Mouse (Mus musculus): Measurements from ENCODE around the gene Gtdc1. TPM values are rescaled to one million over a fixed set of nuclear protein-coding genes. Genes with fewer than 3 reads are reported as not detected.

Gtdc1 gene
- total and polyA plus RNA-seq, 3 experiments = 6.2 to 17.7 (median 16.5) TPM

DNA sequence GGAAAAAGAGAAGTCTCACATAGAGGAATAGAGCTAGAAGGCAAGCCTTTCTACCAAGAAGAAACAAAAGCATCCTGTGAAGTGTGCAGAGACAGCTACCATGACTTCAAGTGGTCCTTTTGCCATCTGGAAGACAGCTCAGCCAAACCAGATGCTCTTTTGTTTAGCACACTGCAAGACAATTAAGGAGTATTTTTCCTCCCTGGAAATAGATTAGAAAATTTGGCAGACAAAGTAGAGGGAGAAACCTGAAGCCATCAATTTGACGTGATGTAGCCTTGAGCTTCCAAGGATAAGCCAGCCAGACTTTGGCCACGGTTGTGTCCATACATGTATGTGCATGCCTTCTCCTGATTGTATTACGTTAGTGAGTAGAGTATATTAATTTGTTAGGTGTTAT is 3.5 kb upstream of the Gtdc1 start:
- no peak for DNase-seq
- Histone ChIP-seq H3K36me3 (ENCODE audit: control insufficient read depth, insufficient read depth, low read length) (0 out of 2 replicates have a peak, but pooled peaks cover under 1% of the 10 kb centered on the region), H3K27me3 (ENCODE audit: control insufficient read depth, insufficient read depth, low read length) (no peaks in the 10 kb centered on the region), H3K79me2 (replicated peaks; ENCODE audit: control insufficient read depth, insufficient read depth, low read length) (no peaks in the 10 kb centered on the region), H3K9ac (ENCODE audit: low read depth, low read length) (no peak overlapping the region), H3K4me1 (ENCODE audit: control insufficient read depth, insufficient read depth, low read length) (peaks cover 2% of the 10 kb centered on the region), H3K4me3 (no peak overlapping the region), H3K27ac (no peak overlapping the region)
- WGBS = 43% methylated on average over 3 of the region's 3 CpGs
- intact Hi-C loops (cut with DNase I) = no loop called here
- no peak for TF ChIP-seq EP300 (IDR thresholded peaks at IDR 0.05; ENCODE audit: insufficient read depth, low read depth, low read length)
- TF ChIP-seq POLR2A (IDR thresholded peaks at IDR 0.05; ENCODE audit: insufficient read depth, low read depth, low read length) = no peak
- TF ChIP-seq CTCF (IDR thresholded peaks at IDR 0.05) = no peak

DNA sequence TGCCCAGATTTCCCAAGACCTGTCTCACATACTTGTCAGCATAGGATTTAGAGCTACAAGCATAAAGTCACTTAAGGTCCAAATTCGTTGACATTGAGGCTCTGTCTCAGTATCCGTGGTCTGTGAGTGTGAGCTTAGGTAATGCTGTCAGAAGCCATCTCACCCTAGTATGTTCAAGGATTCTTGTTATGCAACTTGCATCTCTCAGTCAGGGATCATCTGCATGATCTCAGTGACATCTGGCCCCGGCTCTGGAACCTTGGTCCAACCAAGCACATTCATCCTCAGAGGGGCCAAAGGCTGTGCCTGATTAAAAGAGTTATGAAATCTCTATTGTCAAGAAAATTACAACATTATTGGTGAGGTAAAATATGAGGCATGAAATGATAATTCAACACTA is 1.2 kb upstream of the Gtdc1 start:
- intact Hi-C loops (cut with DNase I) = loop anchor here (5.0 kb wide), 1 partner anchor 94 kb away; no protein-coding TSS in a partner anchor
- Histone ChIP-seq H3K9ac (ENCODE audit: low read depth, low read length) (no peak overlapping the region), H3K27me3 (ENCODE audit: control insufficient read depth, insufficient read depth, low read length) (no peaks in the 10 kb centered on the region), H3K36me3 (ENCODE audit: control insufficient read depth, insufficient read depth, low read length) (peaks cover 6% of the 10 kb centered on the region; the same call in 1 of the 2 replicates), H3K79me2 (replicated peaks; ENCODE audit: control insufficient read depth, insufficient read depth, low read length) (no peaks in the 10 kb centered on the region), H3K4me3 (no peak overlapping the region), H3K4me1 (ENCODE audit: control insufficient read depth, insufficient read depth, low read length) (peaks cover 6% of the 10 kb centered on the region), H3K27ac (no peak overlapping the region; the same call in 1 of the 2 replicates)
- TF ChIP-seq EP300 (IDR thresholded peaks at IDR 0.05; ENCODE audit: insufficient read depth, low read depth, low read length) (no peak), POLR2A (IDR thresholded peaks at IDR 0.05; ENCODE audit: insufficient read depth, low read depth, low read length) (no peak), CTCF (IDR thresholded peaks at IDR 0.05) (no peak)
- 84% methylated on average over 3 of the region's 3 CpGs for whole genome bisulfite sequencing
- peak; percentile 52 to 55 for DNase-seq

- Histone ChIP-seq H3K27ac (peak overlapping the region; percentile 98), H3K27me3 (ENCODE audit: control insufficient read depth, insufficient read depth, low read length) (no peaks in the 10 kb centered on the region), H3K9ac (ENCODE audit: low read depth, low read length) (peak overlapping the region; percentile 93), H3K4me1 (ENCODE audit: control insufficient read depth, insufficient read depth, low read length) (peaks cover 10% of the 10 kb centered on the region), H3K79me2 (replicated peaks; ENCODE audit: control insufficient read depth, insufficient read depth, low read length) (no peaks in the 10 kb centered on the region), H3K36me3 (ENCODE audit: control insufficient read depth, insufficient read depth, low read length) (peaks cover 8% of the 10 kb centered on the region; the same call in 1 of the 2 replicates), H3K4me3 (peak overlapping the region; percentile 87)
- TF ChIP-seq POLR2A (IDR thresholded peaks at IDR 0.05; ENCODE audit: insufficient read depth, low read depth, low read length) (peak; percentile 92), EP300 (IDR thresholded peaks at IDR 0.05; ENCODE audit: insufficient read depth, low read depth, low read length) (0 out of 2 replicates have a peak, but pooled peaks have one; percentile 3), CTCF (IDR thresholded peaks at IDR 0.05) (peak; percentile 34)
- WGBS = under 1% methylated on average over 67 of the region's 95 CpGs
- DNase-seq = peak; percentile 91 to 96
- intact Hi-C loops (cut with DNase I) = loop anchor here (2.0 to 5.0 kb wide), 3 partner anchors 26 to 182 kb away; no protein-coding TSS in a partner anchor
Measured at GRCm38 (mm10) chr2:44926683-44927481, 575 bp downstream of the Gtdc1 start.

GRCm38 (mm10) chr2:44926167-44926682 is 1.2 kb downstream of the Gtdc1 start:
- Histone ChIP-seq H3K27ac (peak overlapping the region; percentile 98), H3K36me3 (ENCODE audit: control insufficient read depth, insufficient read depth, low read length) (peaks cover 8% of the 10 kb centered on the region; the same call in 1 of the 2 replicates), H3K79me2 (replicated peaks; ENCODE audit: control insufficient read depth, insufficient read depth, low read length) (no peaks in the 10 kb centered on the region), H3K9ac (ENCODE audit: low read depth, low read length) (peak overlapping the region; percentile 91), H3K4me1 (ENCODE audit: control insufficient read depth, insufficient read depth, low read length) (peaks cover 10% of the 10 kb centered on the region), H3K4me3 (peak overlapping the region; percentile 87), H3K27me3 (ENCODE audit: control insufficient read depth, insufficient read depth, low read length) (no peaks in the 10 kb centered on the region)
- DNase-seq = no peak
- WGBS = 2% methylated on average over 17 of the region's 17 CpGs
- intact Hi-C loops (cut with DNase I) = loop anchor here (2.0 to 5.0 kb wide), 3 partner anchors 27 to 183 kb away; no protein-coding TSS in a partner anchor
- TF ChIP-seq POLR2A (IDR thresholded peaks at IDR 0.05; ENCODE audit: insufficient read depth, low read depth, low read length) = no peak
- no peak for TF ChIP-seq EP300 (IDR thresholded peaks at IDR 0.05; ENCODE audit: insufficient read depth, low read depth, low read length)
- no peak for TF ChIP-seq CTCF (IDR thresholded peaks at IDR 0.05)

GRCm38 (mm10) chr2:44924618-44925017 is 2.8 kb downstream of the Gtdc1 start:
- TF ChIP-seq EP300 (IDR thresholded peaks at IDR 0.05; ENCODE audit: insufficient read depth, low read depth, low read length) (no peak), CTCF (IDR thresholded peaks at IDR 0.05) (no peak), POLR2A (IDR thresholded peaks at IDR 0.05; ENCODE audit: insufficient read depth, low read depth, low read length) (no peak)
- Histone ChIP-seq H3K36me3 (ENCODE audit: control insufficient read depth, insufficient read depth, low read length) (peaks cover 8% of the 10 kb centered on the region; the same call in 1 of the 2 replicates), H3K4me1 (ENCODE audit: control insufficient read depth, insufficient read depth, low read length) (peaks cover 10% of the 10 kb centered on the region), H3K4me3 (no peak overlapping the region), H3K79me2 (replicated peaks; ENCODE audit: control insufficient read depth, insufficient read depth, low read length) (no peaks in the 10 kb centered on the region), H3K27ac (peak overlapping the region; percentile 10; the same call in 1 of the 2 replicates), H3K9ac (ENCODE audit: low read depth, low read length) (no peak overlapping the region), H3K27me3 (ENCODE audit: control insufficient read depth, insufficient read depth, low read length) (no peaks in the 10 kb centered on the region)
- DNase-seq = no peak
- intact Hi-C loops (cut with DNase I) = loop anchor here (5.0 kb wide), 1 partner anchor 98 kb away; no protein-coding TSS in a partner anchor
